Mouse (Mus musculus) liver, embryonic 11.5 days (tissue): ENCODE measurements around the gene Gp1bb. TPM values are rescaled to one million over a fixed set of nuclear protein-coding genes. Genes with fewer than 3 reads are reported as not detected.

Source experiments
- ATAC-seq: fragments of 200-750 bp; cut with Nextera tagmentation; replicated peaks from 2 replicates; pipeline ENCODE4 v1.8.0; 2017; ENCODE audit warnings: moderate number of reproducible peaks, mild to moderate bottlenecking, moderate TSS enrichment, moderate library complexity; ENCODE audit not compliant: low FRiP score
- DNase-seq: peaks from one replicate; pipeline ENCODE4 v3.0.0-alpha.2; 2017; ENCODE audit warnings: low spot score
- H3K27ac ChIP-seq: fragments of 300-500 bp; sonication (generic); 2 replicates; pipeline ENCODE4 v1.5.1; 2014; ENCODE audit warnings: mild to moderate bottlenecking, low read depth, low read length, control low read depth
- H3K27me3 ChIP-seq: fragments of 300-500 bp; sonication (generic); replicated peaks from 2 replicates; pipeline ENCODE4 v1.6.1; 2014; ENCODE audit warnings: low read length, mixed read lengths; ENCODE audit not compliant: control insufficient read depth, insufficient read depth
- H3K36me3 ChIP-seq: fragments of 300-500 bp; sonication (generic); 2 replicates; pipeline ENCODE4 v1.6.1; 2014; ENCODE audit warnings: mild to moderate bottlenecking, low read length, moderate library complexity, mixed read lengths; ENCODE audit not compliant: control insufficient read depth, insufficient read depth
- H3K4me1 ChIP-seq: fragments of 300-500 bp; sonication (generic); replicated peaks from 2 replicates; pipeline ENCODE4 v1.6.1; 2014; ENCODE audit warnings: low read length, mixed read lengths; ENCODE audit not compliant: control insufficient read depth, insufficient read depth
- H3K4me2 ChIP-seq: fragments of 300-500 bp; sonication (generic); 2 replicates; pipeline ENCODE4 v1.6.1; 2014; ENCODE audit warnings: mild to moderate bottlenecking, control low read depth, moderate library complexity
- H3K4me3 ChIP-seq: fragments of 300-500 bp; sonication (generic); 2 replicates; pipeline ENCODE4 v1.5.1; 2014; ENCODE audit warnings: low read depth, low read length, control low read depth
- H3K9ac ChIP-seq: fragments of 300-500 bp; sonication (generic); 2 replicates; pipeline ENCODE4 v1.6.1; 2014; ENCODE audit warnings: low read depth, low read length, control low read depth
- H3K9me3 ChIP-seq: fragments of 300-500 bp; sonication (generic); 2 replicates; pipeline ENCODE4 v1.6.1; 2016; ENCODE audit warnings: low read length, inconsistent platforms, mixed read lengths; ENCODE audit not compliant: control insufficient read depth
- WGBS: fragments of 180-500 bp; shearing (Covaris S2); extraction: QIAGEN DNeasy Blood & Tissue Kit; methylation state at CpG from one replicate; pipeline ENCODE4 v1.1.7; 2014; 5-methylcytosine and 5-hydroxymethylcytosine counted together
- polyA plus RNA-seq: library from polyadenylated mRNA; unstranded; fragments of >200 nt; fragmentation: Nextera tagmentation; extraction: Ambion mirVana; gene quantifications from 2 replicates; pipeline ENCODE4 v1.2.1, GENCODE M21; 2014

Gene Gp1bb
- polyA plus RNA-seq, 1 experiment from 2014 or later, result 42.4 TPM

- DNase-seq, result no peak
- Histone ChIP-seq H3K4me2 (peak overlapping the region; percentile 59), H3K27me3 (peaks cover 95% of the 10 kb centered on the region), H3K36me3 (no peaks in the 10 kb centered on the region), H3K4me1 (peaks cover 9% of the 10 kb centered on the region), H3K9me3 (no peaks in the 10 kb centered on the region), H3K9ac (no peak overlapping the region), H3K27ac (no peak overlapping the region), H3K4me3 (peak overlapping the region; percentile 41)
- ATAC-seq, result no peak
- 3% methylated on average over 47 of the region's 67 CpGs for whole genome bisulfite sequencing
Observed at GRCm38 (mm10) chr16:18582426-18583148, 39.6 kb downstream of the Gp1bb start.

- DNase-seq (no peak), ATAC-seq (no peak)
- H3K4me3 ChIP-seq, result peak overlapping the region; percentile 41
- peaks cover 87% of the 10 kb centered on the region for H3K27me3 ChIP-seq
- 0 out of 2 replicates have a peak overlapping the region, but pooled peaks have one; percentile 5 for H3K9ac ChIP-seq
- under 1% methylated on average over 60 of the region's 66 CpGs for WGBS
- peaks cover 8% of the 10 kb centered on the region for H3K4me1 ChIP-seq
- no peaks in the 10 kb centered on the region for H3K36me3 ChIP-seq
- no peaks in the 10 kb centered on the region for H3K9me3 ChIP-seq
- H3K4me2 ChIP-seq, result peak overlapping the region; percentile 59
- no peak overlapping the region for H3K27ac ChIP-seq
Observed at GRCm38 (mm10) chr16:18581623-18582205, 40.5 kb downstream of the Gp1bb start.

- no peaks in the 10 kb centered on the region for H3K9me3 ChIP-seq
- 8% methylated on average over 21 of the region's 21 CpGs for WGBS
- ATAC-seq (no peak), DNase-seq (peak; percentile 48)
- no peak overlapping the region for H3K9ac ChIP-seq
- no peak overlapping the region for H3K27ac ChIP-seq
- H3K27me3 ChIP-seq, result peaks cover 82% of the 10 kb centered on the region
- H3K4me3 ChIP-seq, result peak overlapping the region; percentile 41
- H3K4me2 ChIP-seq, result peak overlapping the region; percentile 59
- H3K36me3 ChIP-seq, result no peaks in the 10 kb centered on the region
- peaks cover 4% of the 10 kb centered on the region for H3K4me1 ChIP-seq
Observed at GRCm38 (mm10) chr16:18581050-18581622, 41.1 kb downstream of the Gp1bb start.

- 25% methylated on average over 2 of the region's 2 CpGs for WGBS
- no peak for DNase-seq
Observed at GRCm38 (mm10) chr16:18580389-18580788, 41.8 kb downstream of the Gp1bb start.

GRCm38 (mm10) chr16:18577599-18578160, 44.5 kb downstream of the Gp1bb start:
- no peak overlapping the region for H3K4me2 ChIP-seq
- no peaks in the 10 kb centered on the region for H3K36me3 ChIP-seq
- H3K9ac ChIP-seq, result no peak overlapping the region
- WGBS, result 17% methylated on average over 5 of the region's 5 CpGs
- no peak overlapping the region for H3K27ac ChIP-seq
- H3K4me1 ChIP-seq, result peaks cover 2% of the 10 kb centered on the region
- no peaks in the 10 kb centered on the region for H3K9me3 ChIP-seq
- DNase-seq (no peak), ATAC-seq (no peak)
- peaks cover 52% of the 10 kb centered on the region for H3K27me3 ChIP-seq
- H3K4me3 ChIP-seq, result no peak overlapping the region

More at GRCm38 (mm10) chr16:18580389-18580788, 41.8 kb downstream of the Gp1bb start:
- Histone ChIP-seq H3K9me3 (no peaks in the 10 kb centered on the region), H3K4me2 (no peak overlapping the region), H3K9ac (no peak overlapping the region), H3K4me3 (no peak overlapping the region), H3K4me1 (peaks cover 4% of the 10 kb centered on the region), H3K27me3 (peaks cover 74% of the 10 kb centered on the region), H3K36me3 (no peaks in the 10 kb centered on the region), H3K27ac (no peak overlapping the region)
- no peak for ATAC-seq

- no peak overlapping the region for H3K4me3 ChIP-seq
- DNase-seq, result no peak
- ATAC-seq, result no peak
- no peaks in the 10 kb centered on the region for H3K9me3 ChIP-seq
- no peak overlapping the region for H3K4me2 ChIP-seq
- no peaks in the 10 kb centered on the region; the same call in none of the 2 replicates for H3K4me1 ChIP-seq
- WGBS, result 44% methylated on average over 3 of the region's 3 CpGs
- H3K27me3 ChIP-seq, result peaks cover 46% of the 10 kb centered on the region
- no peaks in the 10 kb centered on the region for H3K36me3 ChIP-seq
- H3K27ac ChIP-seq, result no peak overlapping the region
- no peak overlapping the region for H3K9ac ChIP-seq
Observed at GRCm38 (mm10) chr16:18577071-18577470, 45.1 kb downstream of the Gp1bb start.

- no peak overlapping the region for H3K27ac ChIP-seq
Observed at GRCm38 (mm10) chr16:18574196-18574595, 48.0 kb downstream of the Gp1bb start.

More at GRCm38 (mm10) chr16:18574196-18574595, 48.0 kb downstream of the Gp1bb start:
- no peak for ATAC-seq
- 63% methylated on average over 8 of the region's 8 CpGs for WGBS
- Histone ChIP-seq H3K4me3 (no peak overlapping the region), H3K36me3 (no peaks in the 10 kb centered on the region), H3K4me1 (no peaks in the 10 kb centered on the region), H3K4me2 (no peak overlapping the region), H3K9ac (no peak overlapping the region), H3K27me3 (peaks cover 18% of the 10 kb centered on the region), H3K9me3 (no peaks in the 10 kb centered on the region)
- DNase-seq, result no peak
